In genomic region chrX:105346420-105346819, GRCm38 (mm10) we compare ENCODE assay signal across 17 mouse cellular contexts.
"Had no signal": no experiment of that assay in that cellular context is flagged by ENCODE, and none has a peak within 500 bp of the region (broad histone marks: within the 10 kb centered on the region; RNA-seq: fewer than 3 reads in every experiment).

No protein-coding gene starts in this region.

- H3K9me3 ChIP-seq: lung, embryonic 15.5 days; megakaryocyte, embryonic 14.5 days; midbrain, embryonic 13.5 days; midbrain, embryonic 15.5 days; neural tube, embryonic 12.5 days had no signal

- H3K4me3 ChIP-seq: lung, embryonic 15.5 days; megakaryocyte, embryonic 14.5 days; midbrain, embryonic 13.5 days; midbrain, embryonic 15.5 days; neural tube, embryonic 12.5 days had no signal

- H3K4me2 ChIP-seq: lung, embryonic 15.5 days; midbrain, embryonic 11.5 days; midbrain, embryonic 13.5 days; midbrain, embryonic 15.5 days; neural tube, embryonic 12.5 days had no signal

- H3K4me1 ChIP-seq: lung, embryonic 15.5 days; megakaryocyte, embryonic 14.5 days; midbrain, embryonic 13.5 days; midbrain, embryonic 15.5 days; neural tube, embryonic 12.5 days had no signal

- H3K36me3 ChIP-seq: lung, embryonic 15.5 days; midbrain, embryonic 15.5 days; neural tube, embryonic 12.5 days had no signal

- DNase-seq: liver, postnatal 0 days; lung, adult 2 months; lung, postnatal 14 days; lung, postnatal 36 days; right cerebral cortex, postnatal 14 days; spleen, adult 18-20 months; thymus, adult 18-20 months; thymus, postnatal 14 days; thymus, postnatal 36 days had no signal

- H3K27ac ChIP-seq: lung, embryonic 15.5 days; macrophage; midbrain, embryonic 13.5 days; midbrain, embryonic 15.5 days; neural tube, embryonic 12.5 days had no signal

- H3K9ac ChIP-seq: liver, postnatal 0 days; lung, embryonic 15.5 days; midbrain, embryonic 13.5 days; midbrain, embryonic 15.5 days; neural tube, embryonic 12.5 days had no signal

- ATAC-seq: liver, postnatal 0 days; lung, postnatal 0 days; midbrain, embryonic 13.5 days; midbrain, embryonic 15.5 days had no signal
